Mouse (Mus musculus) right cerebral cortex, postnatal 25 days (tissue): ENCODE results near the gene Myzap.
A peak's percentile ranks its signal among the peaks of the same experiment; 100 is the strongest.

ENCODE experiments used
- DNase-seq: peaks from one replicate; pipeline ENCODE4 v3.0.0; 2022

The Myzap gene

DNA sequence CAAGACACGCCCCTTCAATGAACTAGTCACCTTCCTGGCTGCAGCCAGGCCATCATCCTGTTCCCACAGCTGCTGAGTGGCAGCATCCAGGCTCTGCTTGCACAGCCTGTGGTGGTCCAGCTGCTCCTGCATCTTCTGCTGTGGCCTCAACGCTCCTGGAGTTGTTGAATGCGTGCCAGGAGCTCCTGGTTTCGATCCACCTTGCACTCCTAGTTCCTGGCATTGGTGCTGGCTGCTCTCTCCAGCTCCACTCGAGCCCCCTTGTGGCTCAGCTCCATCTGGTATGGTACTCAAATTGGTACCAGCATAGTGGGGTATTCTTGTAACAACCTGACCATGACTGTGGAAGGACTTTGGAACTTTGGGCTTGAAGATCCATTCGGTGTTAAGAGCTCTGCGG lies 7.7 kb upstream of the Myzap start:
- no peak for DNase-seq

- no peak for DNase-seq
Observed at GRCm38 (mm10) chr9:71596888-71597287, 4.7 kb upstream of the Myzap start.

DNA sequence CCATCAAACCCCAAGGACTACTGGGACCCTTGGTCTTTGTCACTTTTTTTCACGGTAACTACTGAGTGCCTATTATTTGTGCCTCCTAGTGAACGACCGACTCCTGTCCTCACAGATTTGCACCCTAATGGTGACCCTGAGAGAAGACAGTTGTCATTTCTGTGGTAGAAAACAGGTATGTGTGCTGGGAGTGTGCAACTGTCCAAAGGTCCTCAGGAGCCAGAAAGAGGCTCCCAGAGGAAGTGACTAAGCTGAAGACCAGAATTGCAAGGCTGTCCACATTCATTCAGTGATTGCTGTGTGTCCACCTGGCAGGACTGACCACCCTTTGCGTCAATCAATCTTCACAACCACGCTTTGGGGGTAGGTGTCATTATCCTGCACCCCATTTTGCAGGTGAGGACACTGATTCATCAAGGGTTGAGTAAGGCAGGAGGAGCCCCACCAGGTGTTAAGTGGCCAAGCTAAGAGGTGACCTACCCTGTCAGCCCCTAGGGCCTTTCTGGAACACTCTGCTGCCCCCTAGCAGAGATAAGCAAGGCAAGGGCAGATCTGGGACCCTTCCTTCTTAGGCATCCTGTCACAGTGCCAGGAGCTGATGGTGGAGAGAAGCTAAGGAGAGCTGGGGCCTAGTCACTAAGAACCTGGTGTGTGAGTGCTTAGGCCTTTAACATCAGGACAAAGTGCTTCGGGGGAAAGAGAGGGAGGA lies 571 bp upstream of the Myzap start:
- no peak for DNase-seq

GRCm38 (mm10) chr9:71591106-71591505 lies 1.1 kb downstream of the Myzap start:
- no peak for DNase-seq

- DNase-seq: no peak
Observed at GRCm38 (mm10) chr9:71589771-71590170, 2.4 kb downstream of the Myzap start.

DNA sequence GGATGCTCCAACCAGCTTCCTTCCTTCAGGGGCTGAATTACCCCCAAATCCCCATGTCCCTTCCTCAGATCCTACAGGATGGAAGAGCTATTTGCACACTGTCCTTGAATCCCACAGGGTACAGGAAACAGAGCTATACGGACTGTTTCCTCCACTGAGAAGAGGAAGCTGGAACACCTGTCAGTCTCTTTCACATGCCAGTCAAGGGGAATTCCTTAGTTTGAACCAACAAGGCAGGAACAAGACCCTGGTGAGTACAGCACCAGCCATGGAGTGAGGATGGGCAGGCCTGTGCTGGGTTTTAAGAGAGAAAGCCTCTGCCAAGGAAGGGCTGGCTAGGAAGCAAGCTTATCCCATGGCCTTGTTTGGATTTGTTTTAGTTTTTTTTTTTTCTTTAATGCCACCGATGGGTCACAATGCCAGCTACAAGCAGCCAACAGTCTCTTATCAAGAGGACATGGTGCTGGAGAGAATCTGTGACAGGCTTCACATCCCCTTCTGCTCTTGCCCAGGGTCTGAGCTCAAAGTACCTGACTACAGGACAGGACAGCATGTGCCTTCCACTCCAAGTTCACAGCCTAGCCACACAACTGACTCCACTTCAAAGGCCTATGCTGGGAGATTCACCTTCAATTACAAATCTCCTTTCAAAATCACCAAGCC lies 3.1 kb downstream of the Myzap start:
- no peak for DNase-seq

GRCm38 (mm10) chr9:71586408-71586807 lies 5.8 kb downstream of the Myzap start:
- DNase-seq: no peak

GRCm38 (mm10) chr9:71582771-71583170 lies 9.4 kb downstream of the Myzap start:
- DNase-seq: no peak

- DNase-seq: peak; percentile 10
Observed at GRCm38 (mm10) chr9:71578896-71579564, 13.1 kb downstream of the Myzap start.

- no peak for DNase-seq
Observed at GRCm38 (mm10) chr9:71574440-71574839, 17.7 kb downstream of the Myzap start.

GRCm38 (mm10) chr9:71573771-71574340 lies 18.3 kb downstream of the Myzap start:
- DNase-seq: no peak

DNA sequence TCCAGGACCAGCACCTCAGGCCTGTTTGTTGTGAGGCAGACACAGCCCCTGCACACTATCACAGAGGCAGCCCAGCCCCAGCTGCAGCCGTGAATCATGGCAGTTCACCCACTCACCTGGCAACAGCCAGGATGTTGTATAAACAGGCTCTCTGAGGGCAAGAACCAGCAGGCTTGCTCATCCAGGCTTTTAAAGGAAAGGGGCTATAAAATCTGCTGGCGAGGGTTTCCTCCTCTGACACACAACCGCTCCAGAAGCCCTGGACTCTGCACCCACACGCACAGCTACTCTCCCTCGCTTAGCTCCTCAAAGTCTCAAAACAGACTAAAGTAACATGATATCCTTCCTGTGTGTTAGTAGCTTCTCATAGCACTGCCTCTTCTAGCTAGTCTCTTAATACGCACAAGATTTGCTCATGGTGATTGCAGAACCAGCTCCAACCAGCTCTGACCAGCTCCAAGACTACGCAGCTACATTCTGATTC lies 21.0 kb downstream of the Myzap start:
- peak; percentile 45 for DNase-seq

DNA sequence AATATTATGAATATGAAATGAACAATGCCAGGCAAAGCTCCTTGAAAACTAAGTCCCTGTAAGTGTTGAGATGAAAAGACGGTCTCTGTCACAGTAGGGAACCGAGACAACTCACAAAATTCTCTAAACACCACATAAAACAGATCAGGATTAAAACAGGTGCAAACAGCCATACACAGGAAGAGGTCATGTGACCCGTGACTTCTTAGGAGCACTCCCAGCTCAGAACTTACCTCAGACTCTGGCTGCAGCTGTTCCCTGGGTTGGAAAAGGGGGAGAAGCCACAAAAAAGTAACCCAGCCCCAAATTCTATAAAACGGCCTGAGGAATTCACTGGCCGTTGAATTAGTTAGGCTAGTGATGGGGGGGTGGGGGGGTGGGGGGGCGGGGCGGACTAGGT lies 22.0 kb downstream of the Myzap start:
- no peak for DNase-seq

- DNase-seq: no peak
Observed at GRCm38 (mm10) chr9:71568323-71568942, 23.7 kb downstream of the Myzap start.

GRCm38 (mm10) chr9:71567391-71567790 lies 24.8 kb downstream of the Myzap start:
- no peak for DNase-seq

- no peak for DNase-seq
Observed at GRCm38 (mm10) chr9:71566763-71567162, 25.4 kb downstream of the Myzap start.

- no peak for DNase-seq
Observed at GRCm38 (mm10) chr9:71557737-71558136, 34.4 kb downstream of the Myzap start.

DNA sequence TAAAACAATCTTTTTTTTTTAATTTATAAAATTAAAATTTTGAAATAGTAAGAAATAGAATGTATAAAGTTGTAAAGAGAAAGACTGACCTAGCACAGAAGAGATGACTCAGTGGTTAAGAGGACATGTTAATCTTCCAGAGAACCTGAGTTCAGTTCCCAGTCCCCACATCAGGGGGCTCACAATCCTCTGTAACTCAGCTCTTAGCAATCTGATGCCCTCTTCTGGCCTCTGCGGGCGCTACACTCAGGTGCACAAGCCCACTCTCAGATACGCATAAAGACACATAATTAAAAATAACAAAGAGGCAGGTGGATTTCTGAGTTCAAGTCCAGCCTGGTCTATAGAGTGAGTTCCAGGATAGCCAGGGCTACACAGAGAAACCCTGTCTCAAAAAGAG lies 38.2 kb downstream of the Myzap start:
- DNase-seq: no peak

DNA sequence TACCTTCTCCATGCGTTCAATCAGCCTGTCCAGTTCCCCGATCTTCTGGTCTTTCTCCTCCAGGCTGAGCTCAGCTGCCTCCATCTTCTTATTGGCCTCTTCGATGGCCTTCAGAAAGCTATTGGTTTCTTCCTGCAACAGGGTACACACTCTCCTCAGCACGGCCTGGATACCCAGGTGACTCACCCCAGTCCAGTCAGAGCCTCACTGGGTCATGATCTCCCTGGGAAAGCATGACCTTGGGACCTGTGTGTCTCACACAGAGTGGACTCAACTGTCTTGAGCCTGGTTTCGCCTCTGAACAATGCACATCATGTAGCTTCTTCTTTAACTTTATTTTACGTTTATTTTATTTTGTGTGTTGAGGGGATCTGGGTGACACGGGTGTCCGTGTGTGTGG lies 42.0 kb downstream of the Myzap start:
- DNase-seq: no peak

DNA sequence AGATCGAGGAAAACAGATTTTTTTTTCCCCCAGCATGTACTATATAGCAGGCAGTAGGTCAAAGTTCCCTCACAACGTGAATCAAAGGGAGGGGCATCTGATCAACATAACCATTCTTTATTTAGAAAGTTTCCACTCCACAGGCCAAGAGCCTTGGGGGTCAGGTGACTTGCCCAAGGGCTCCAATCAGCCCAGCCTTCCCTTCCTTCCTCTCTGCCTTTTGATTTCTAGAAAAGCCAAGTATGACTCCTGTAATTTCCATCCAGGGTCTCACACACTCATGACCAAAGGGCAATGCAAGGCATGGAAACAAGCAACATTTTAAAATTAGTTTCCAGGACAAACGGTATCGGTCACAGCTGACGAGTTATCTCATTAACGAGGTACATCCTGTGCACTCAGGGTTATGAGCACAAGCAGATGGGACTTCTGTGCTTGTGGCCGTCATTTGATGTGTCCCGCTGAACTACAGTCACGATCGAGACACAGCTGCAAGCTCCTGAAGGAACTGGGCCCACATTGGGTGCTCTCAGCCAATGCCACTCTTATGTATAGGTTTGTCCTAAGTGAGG lies 44.4 kb downstream of the Myzap start:
- no peak for DNase-seq

DNA sequence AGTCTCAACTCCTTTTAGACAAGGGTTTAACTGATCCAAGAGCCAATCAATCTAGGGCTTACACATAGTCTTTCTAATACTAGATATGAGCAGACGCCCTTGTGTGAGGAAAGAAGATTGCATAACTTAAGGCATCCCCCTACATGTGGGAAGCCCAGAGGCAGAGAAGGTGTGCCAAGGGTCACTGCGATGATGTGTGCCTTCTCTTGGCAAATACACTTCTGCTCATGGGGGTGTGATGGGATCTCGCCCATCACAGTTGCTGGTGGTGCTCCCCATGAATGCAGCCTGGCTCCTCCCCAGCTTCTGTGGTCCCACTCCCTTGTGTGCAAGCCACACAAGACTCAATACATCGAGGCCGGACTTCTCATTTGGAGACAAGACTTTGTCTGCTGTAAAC lies 47.3 kb downstream of the Myzap start:
- DNase-seq: no peak

GRCm38 (mm10) chr9:71543443-71544222 lies 48.5 kb downstream of the Myzap start:
- DNase-seq: peak; percentile 70
